Mouse (Mus musculus) heart, adult 2 months (tissue): Measurements from ENCODE around the gene Tuba8.

Experiments used
- CTCF ChIP-seq: fragments of 200-600 bp; IDR thresholded peaks from 2 replicates; pipeline ENCODE4 v1.8.1; 2022; ENCODE audit warnings: antibody characterized with exemption, mild to moderate bottlenecking, moderate library complexity
- EP300 ChIP-seq: fragments of 200-500 bp; IDR thresholded peaks from 2 replicates; pipeline ENCODE4 v1.6.1; 2011; ENCODE audit warnings: low read depth, low read length, control low read depth; ENCODE audit not compliant: insufficient read depth

GRCm38 (mm10) chr6:121177118-121177708 is 33.3 kb upstream of the Tuba8 start:
- TF ChIP-seq EP300 (no peak), CTCF (no peak)
